Mouse (Mus musculus) liver, embryonic 14.5 days (tissue): ENCODE measurements at regions not wholly inside any gene's neighbourhood (a gene's known extent, or its start where the extent isn't known, plus 50 kb on each side); places are given as distances from the start of the nearest gene placed in this dataset.

Source experiments
- ATAC-seq: fragments of 200-750 bp; cut with Nextera tagmentation; 2 replicates; pipeline ENCODE4 v1.8.0; 2017; ENCODE audit warnings: moderate number of reproducible peaks, mild to moderate bottlenecking, moderate library complexity; ENCODE audit not compliant: insufficient read depth
- DNase-seq, 3 experiments: peaks; one replicate each; pipeline ENCODE4 v3.0.0-alpha.2; 2012 to 2013; ENCODE audit warnings: low read depth in 3 of 3, low spot score in 3 of 3
- H3K27ac ChIP-seq: fragments of 300-500 bp; sonication (generic); 2 replicates; pipeline ENCODE4 v1.5.1; 2014; ENCODE audit warnings: moderate library complexity, mild to moderate bottlenecking, control low read depth, inconsistent platforms
- H3K27me3 ChIP-seq: fragments of 300-500 bp; sonication (generic); 2 replicates; pipeline ENCODE4 v1.6.1; 2014; ENCODE audit warnings: mild to moderate bottlenecking, low read length, moderate library complexity; ENCODE audit not compliant: control insufficient read depth, insufficient read depth
- H3K36me3 ChIP-seq: fragments of 300-500 bp; sonication (generic); replicated peaks from 2 replicates; pipeline ENCODE4 v1.6.1; 2014; ENCODE audit warnings: low read depth; ENCODE audit not compliant: control insufficient read depth, insufficient read depth
- H3K4me1 ChIP-seq, 2 experiments: fragments of 200-500 bp in 1 of 2; fragments of 300-500 bp in 1 of 2; sonication (generic) in 1 of 2; replicated peaks; 2 replicates each; pipeline ENCODE4 v1.6.1; 2012 to 2014; ENCODE audit warnings: antibody characterized with exemption in 1 of 2, inconsistent platforms in 1 of 2, low read length in 1 of 2; ENCODE audit not compliant: control insufficient read depth in 2 of 2, insufficient read depth in 2 of 2
- H3K4me2 ChIP-seq: fragments of 300-500 bp; sonication (generic); 2 replicates; pipeline ENCODE4 v1.6.1; 2014; ENCODE audit warnings: low read depth, mild to moderate bottlenecking, control low read depth, moderate library complexity
- H3K4me3 ChIP-seq, 2 experiments: fragments of 200-500 bp in 1 of 2; fragments of 300-500 bp in 1 of 2; sonication (generic) in 1 of 2; 2 replicates each; pipeline ENCODE4 v1.5.1; 2012 to 2014; ENCODE audit warnings: low read depth in 2 of 2, low read length in 2 of 2, mild to moderate bottlenecking in 2 of 2, control low read depth in 1 of 2, inconsistent platforms in 1 of 2, moderate library complexity in 1 of 2; ENCODE audit not compliant: insufficient read depth in 1 of 2
- H3K9ac ChIP-seq: fragments of 300-500 bp; sonication (generic); replicated peaks from 2 replicates; pipeline ENCODE4 v1.6.1; 2014; ENCODE audit warnings: mild to moderate bottlenecking, control low read depth, moderate library complexity
- H3K9me3 ChIP-seq: fragments of 300-500 bp; sonication (generic); 2 replicates; pipeline ENCODE4 v1.6.1; 2016; ENCODE audit warnings: low read length, mixed read lengths; ENCODE audit not compliant: control insufficient read depth
- CTCF ChIP-seq: IDR thresholded peaks from 2 replicates; pipeline ENCODE4 v1.5.1; 2016; ENCODE audit warnings: antibody characterized with exemption, low read depth, control low read depth
- EP300 ChIP-seq: IDR thresholded peaks from 2 replicates; pipeline ENCODE4 v1.6.1; 2016; ENCODE audit warnings: antibody characterized with exemption, low read depth
- WGBS: fragments of 180-500 bp; shearing (Covaris S2); extraction: QIAGEN DNeasy Blood & Tissue Kit; methylation state at CpG from one replicate; pipeline ENCODE4 v1.1.7; 2014; ENCODE audit not compliant: insufficient replicate concordance; 5-methylcytosine and 5-hydroxymethylcytosine counted together

- 54% methylated on average over 4 of the region's 4 CpGs for WGBS
- no peak for DNase-seq
- Histone ChIP-seq H3K4me1 (no peaks in the 10 kb centered on the region), H3K9me3 (no peaks in the 10 kb centered on the region), H3K27ac (no peak overlapping the region), H3K9ac (no peak overlapping the region), H3K27me3 (no peaks in the 10 kb centered on the region), H3K4me3 (no peak overlapping the region), H3K4me2 (no peak overlapping the region), H3K36me3 (no peaks in the 10 kb centered on the region)
- no peak for ATAC-seq
- TF ChIP-seq CTCF, result no peak
Measured at GRCm38 (mm10) chr9:50232958-50233510, 111.7 kb downstream of the Rpl10-ps3 start.

- ATAC-seq (no peak), DNase-seq (no peak)
- Histone ChIP-seq H3K9ac (no peak overlapping the region), H3K27me3 (no peaks in the 10 kb centered on the region), H3K4me2 (no peak overlapping the region), H3K4me3 (no peak overlapping the region), H3K9me3 (no peaks in the 10 kb centered on the region), H3K36me3 (no peaks in the 10 kb centered on the region), H3K4me1 (no peaks in the 10 kb centered on the region), H3K27ac (no peak overlapping the region)
- WGBS, result 64% methylated on average over 5 of the region's 5 CpGs
- no peak for TF ChIP-seq EP300
- no peak for TF ChIP-seq CTCF
Measured at GRCm38 (mm10) chr9:50210481-50210880, 134.3 kb downstream of the Rpl10-ps3 start.

DNA sequence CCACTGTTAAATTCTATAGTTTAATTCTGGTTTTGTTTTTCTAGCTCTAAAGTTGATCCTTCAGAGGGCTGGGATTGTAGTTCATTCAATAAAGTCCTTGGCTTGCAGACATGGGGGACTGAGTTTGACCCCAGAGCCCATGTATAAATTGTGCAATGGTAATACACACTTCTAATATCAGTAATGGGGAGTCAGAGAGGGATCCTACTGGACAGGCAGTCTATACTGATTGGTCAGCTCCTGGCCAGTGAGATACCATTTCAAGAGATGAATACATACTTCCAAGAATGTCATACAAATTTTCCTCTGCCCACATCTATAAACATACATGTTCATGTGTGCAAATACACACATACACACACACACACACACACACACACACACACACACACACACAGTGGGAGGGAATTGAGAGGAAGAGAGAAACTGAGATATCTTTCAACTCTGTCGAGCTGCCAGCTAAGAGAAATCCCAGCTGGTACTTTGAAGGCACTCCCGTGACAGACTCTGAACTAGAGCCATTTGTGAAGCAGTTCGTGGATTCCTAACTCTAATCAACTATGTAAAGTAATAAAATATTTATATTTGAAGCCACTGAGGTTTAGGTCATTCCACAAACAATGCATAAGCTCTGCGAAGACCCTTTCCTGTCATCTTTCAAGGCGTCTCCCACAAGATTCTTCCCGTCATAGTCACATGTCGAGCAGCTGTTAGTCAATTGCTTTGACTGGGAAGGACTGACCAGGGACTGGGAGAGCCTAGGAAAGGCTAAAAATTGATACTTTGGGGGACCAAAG, 145.1 kb downstream of the Rpl10-ps3 start:
- Histone ChIP-seq H3K4me2 (no peak overlapping the region), H3K4me3 (no peak overlapping the region), H3K36me3 (no peaks in the 10 kb centered on the region), H3K9me3 (no peaks in the 10 kb centered on the region), H3K9ac (no peak overlapping the region), H3K4me1 (no peaks in the 10 kb centered on the region), H3K27me3 (no peaks in the 10 kb centered on the region), H3K27ac (no peak overlapping the region)
- DNase-seq, result no peak
- WGBS, result 48% methylated on average over 7 of the region's 7 CpGs
- TF ChIP-seq CTCF (no peak), EP300 (no peak)
- ATAC-seq, result no peak

GRCm38 (mm10) chr9:50192400-50193110, 152.2 kb downstream of the Rpl10-ps3 start:
- no peak overlapping the region for H3K4me3 ChIP-seq
- no peak for ATAC-seq
- DNase-seq, result no peak
- H3K9ac ChIP-seq, result no peak overlapping the region
- H3K9me3 ChIP-seq, result no peaks in the 10 kb centered on the region
- H3K4me2 ChIP-seq, result no peak overlapping the region
- 45% methylated on average over 5 of the region's 5 CpGs for WGBS
- no peaks in the 10 kb centered on the region for H3K4me1 ChIP-seq
- TF ChIP-seq CTCF (no peak), EP300 (no peak)
- H3K27me3 ChIP-seq, result no peaks in the 10 kb centered on the region
- H3K36me3 ChIP-seq, result no peaks in the 10 kb centered on the region
- no peak overlapping the region for H3K27ac ChIP-seq

- Histone ChIP-seq H3K9me3 (no peaks in the 10 kb centered on the region), H3K4me3 (no peak overlapping the region), H3K27me3 (no peaks in the 10 kb centered on the region), H3K36me3 (no peaks in the 10 kb centered on the region), H3K27ac (no peak overlapping the region), H3K4me2 (no peak overlapping the region), H3K9ac (no peak overlapping the region), H3K4me1 (no peaks in the 10 kb centered on the region)
- ATAC-seq, result no peak
- TF ChIP-seq CTCF (no peak), EP300 (no peak)
- no peak for DNase-seq
- WGBS, result 34% methylated on average over 3 of the region's 3 CpGs
Measured at GRCm38 (mm10) chr9:50191136-50191535, 153.6 kb downstream of the Rpl10-ps3 start.
